Mouse (Mus musculus) heart, embryonic 16.5 days (tissue): ENCODE measurements at regions not wholly inside any gene's neighbourhood (a gene's known extent, or its start where the extent isn't known, plus 50 kb on each side); places are given as distances from the start of the nearest gene placed in this dataset.

ENCODE experiments used
- ATAC-seq: fragments of 200-750 bp; cut with Nextera tagmentation; replicated peaks from 2 replicates; pipeline ENCODE4 v1.8.0; 2017; ENCODE audit warnings: moderate number of reproducible peaks; ENCODE audit not compliant: insufficient read depth, low FRiP score; ENCODE audit errors: extremely low read depth
- H3K27ac ChIP-seq: fragments of 300-500 bp; sonication (generic); 2 replicates; pipeline ENCODE4 v1.5.1; 2014; ENCODE audit warnings: mild to moderate bottlenecking, low read length, control low read depth, moderate library complexity
- H3K27me3 ChIP-seq: fragments of 300-500 bp; sonication (generic); 2 replicates; pipeline ENCODE4 v1.6.1; 2014; ENCODE audit warnings: low read length, mixed read lengths; ENCODE audit not compliant: control insufficient read depth, insufficient read depth
- H3K36me3 ChIP-seq: fragments of 300-500 bp; sonication (generic); 2 replicates; pipeline ENCODE4 v1.6.1; 2014; ENCODE audit not compliant: control insufficient read depth, insufficient read depth
- H3K4me1 ChIP-seq: fragments of 300-500 bp; sonication (generic); 2 replicates; pipeline ENCODE4 v1.6.1; 2014; ENCODE audit warnings: low read length, mixed read lengths; ENCODE audit not compliant: control insufficient read depth, insufficient read depth
- H3K4me2 ChIP-seq: fragments of 300-500 bp; sonication (generic); 2 replicates; pipeline ENCODE4 v1.6.1; 2014; ENCODE audit warnings: low read depth, mild to moderate bottlenecking, control low read depth, low read length
- H3K4me3 ChIP-seq: fragments of 300-500 bp; sonication (generic); 2 replicates; pipeline ENCODE4 v1.5.1; 2014; ENCODE audit warnings: mild to moderate bottlenecking, control low read depth, low read length
- H3K9ac ChIP-seq: fragments of 300-500 bp; sonication (generic); 2 replicates; pipeline ENCODE4 v1.6.1; 2014; ENCODE audit warnings: low read length, control low read depth
- H3K9me3 ChIP-seq: fragments of 300-500 bp; sonication (generic); replicated peaks from 2 replicates; pipeline ENCODE4 v1.6.1; 2016; ENCODE audit warnings: low read length; ENCODE audit not compliant: control insufficient read depth
- WGBS: fragments of 180-500 bp; shearing (Covaris S2); extraction: QIAGEN DNeasy Blood & Tissue Kit; methylation state at CpG from one replicate; pipeline ENCODE4 v1.1.7; 2014; 5-methylcytosine and 5-hydroxymethylcytosine counted together

DNA sequence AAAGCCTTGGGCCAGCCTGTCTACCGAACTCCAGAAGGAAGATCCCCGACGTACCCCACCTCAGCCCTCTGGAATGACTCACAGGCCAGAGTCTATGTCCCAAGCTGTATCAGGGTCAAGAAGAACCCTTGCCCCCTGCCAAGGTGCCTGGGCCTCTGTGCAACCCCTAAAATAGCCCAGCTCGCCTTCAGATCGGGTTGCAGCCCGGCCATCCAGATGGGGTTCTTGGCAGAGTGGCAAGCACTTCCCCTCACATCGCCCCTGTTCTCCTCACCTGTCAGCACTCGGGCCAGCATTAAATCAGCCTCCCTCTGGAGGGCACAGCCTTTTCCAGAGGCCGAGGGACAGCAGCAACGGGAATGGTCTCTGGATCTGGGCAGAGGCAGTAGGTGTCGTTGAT lies 83.2 kb upstream of the Wnt4 start:
- H3K4me3 ChIP-seq: no peak overlapping the region
- no peaks in the 10 kb centered on the region for H3K36me3 ChIP-seq
- H3K27me3 ChIP-seq: peaks cover 6% of the 10 kb centered on the region; the same call in 1 of the 2 replicates
- H3K4me1 ChIP-seq: no peaks in the 10 kb centered on the region
- H3K4me2 ChIP-seq: no peak overlapping the region
- no peak for ATAC-seq
- no peak overlapping the region for H3K9ac ChIP-seq
- H3K9me3 ChIP-seq: no peaks in the 10 kb centered on the region
- WGBS: 58% methylated on average over 11 of the region's 11 CpGs
- H3K27ac ChIP-seq: no peak overlapping the region

DNA sequence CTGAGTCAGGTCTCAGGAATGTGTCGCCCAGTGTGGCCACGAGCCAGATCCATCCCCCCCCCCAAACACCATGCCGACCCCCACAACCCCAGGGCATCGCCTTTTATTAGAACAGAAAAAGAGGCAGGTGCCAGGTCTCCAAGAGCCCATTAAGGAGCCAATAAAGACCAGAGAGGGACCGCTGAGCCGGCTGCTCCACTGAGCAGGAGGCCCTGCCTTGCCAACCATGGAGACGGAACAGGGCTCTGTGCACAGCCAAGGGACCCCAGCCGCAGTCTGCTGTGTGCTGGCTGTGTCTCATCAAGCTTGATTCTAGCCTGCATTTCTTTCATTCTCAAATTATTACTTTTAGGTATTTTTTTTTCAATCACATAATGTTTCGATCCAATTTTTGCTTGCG lies 86.7 kb upstream of the Wnt4 start:
- Histone ChIP-seq H3K9ac (no peak overlapping the region), H3K4me2 (no peak overlapping the region), H3K9me3 (no peaks in the 10 kb centered on the region), H3K27ac (no peak overlapping the region), H3K4me3 (no peak overlapping the region), H3K36me3 (no peaks in the 10 kb centered on the region), H3K27me3 (peaks cover 6% of the 10 kb centered on the region; the same call in 1 of the 2 replicates), H3K4me1 (no peaks in the 10 kb centered on the region)
- no peak for ATAC-seq
- 77% methylated on average over 10 of the region's 10 CpGs for WGBS

DNA sequence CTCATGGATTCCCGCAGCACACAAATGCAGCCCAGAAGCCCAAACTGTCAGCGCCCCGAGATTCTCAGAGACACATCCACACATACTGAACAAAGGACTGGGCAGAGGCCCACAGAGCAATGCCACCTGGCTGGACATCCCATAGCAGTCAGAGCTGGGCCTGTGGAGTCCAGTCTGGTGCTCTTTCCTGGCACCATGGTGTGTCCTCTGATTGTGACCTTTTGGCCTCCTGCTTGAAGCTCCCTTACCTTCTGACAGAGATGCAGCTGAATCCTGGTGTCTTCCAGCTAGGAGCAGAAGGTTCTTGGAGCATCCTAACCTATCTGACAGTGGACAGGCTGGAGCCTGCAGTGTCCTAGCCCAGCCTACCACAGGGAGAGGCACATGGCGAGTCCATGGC lies 87.5 kb upstream of the Wnt4 start:
- Histone ChIP-seq H3K4me3 (no peak overlapping the region), H3K9ac (no peak overlapping the region)
- WGBS: 85% methylated on average over 4 of the region's 4 CpGs

DNA sequence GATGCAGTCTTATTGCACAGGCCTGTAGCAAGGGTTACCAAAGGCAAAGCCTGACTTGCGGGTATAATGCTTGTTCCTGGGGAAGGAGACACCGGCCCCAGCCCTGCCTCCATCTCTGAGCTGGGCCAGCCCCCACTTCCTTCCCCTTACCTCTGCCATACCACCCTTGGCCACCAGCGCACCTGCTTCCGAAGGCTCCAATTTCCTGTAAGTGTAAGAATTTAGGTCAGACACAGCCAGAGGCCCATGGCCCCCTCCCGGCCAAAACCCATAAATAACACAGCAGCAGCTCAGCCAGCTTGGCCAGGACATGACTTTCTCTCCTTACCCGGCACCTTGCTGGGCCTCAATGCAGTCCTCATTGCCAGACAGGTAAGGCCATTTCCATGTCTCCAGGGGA lies 88.2 kb upstream of the Wnt4 start:
- H3K9ac ChIP-seq: no peak overlapping the region
- H3K4me2 ChIP-seq: no peak overlapping the region
- no peaks in the 10 kb centered on the region for H3K36me3 ChIP-seq
- WGBS: 61% methylated on average over 6 of the region's 6 CpGs
- 0 out of 2 replicates have a peak, but pooled peaks have one; percentile 45 for ATAC-seq
- no peaks in the 10 kb centered on the region for H3K4me1 ChIP-seq
- no peaks in the 10 kb centered on the region for H3K9me3 ChIP-seq
- no peaks in the 10 kb centered on the region for H3K27me3 ChIP-seq
- no peak overlapping the region for H3K27ac ChIP-seq
- no peak overlapping the region for H3K4me3 ChIP-seq

More for the DNA sequence above, 87.5 kb upstream of the Wnt4 start:
- no peak overlapping the region for H3K4me2 ChIP-seq
- no peak for ATAC-seq
- no peak overlapping the region for H3K27ac ChIP-seq
- no peaks in the 10 kb centered on the region for H3K36me3 ChIP-seq
- H3K9me3 ChIP-seq: no peaks in the 10 kb centered on the region
- no peaks in the 10 kb centered on the region for H3K4me1 ChIP-seq
- H3K27me3 ChIP-seq: peaks cover 4% of the 10 kb centered on the region; the same call in 1 of the 2 replicates

DNA sequence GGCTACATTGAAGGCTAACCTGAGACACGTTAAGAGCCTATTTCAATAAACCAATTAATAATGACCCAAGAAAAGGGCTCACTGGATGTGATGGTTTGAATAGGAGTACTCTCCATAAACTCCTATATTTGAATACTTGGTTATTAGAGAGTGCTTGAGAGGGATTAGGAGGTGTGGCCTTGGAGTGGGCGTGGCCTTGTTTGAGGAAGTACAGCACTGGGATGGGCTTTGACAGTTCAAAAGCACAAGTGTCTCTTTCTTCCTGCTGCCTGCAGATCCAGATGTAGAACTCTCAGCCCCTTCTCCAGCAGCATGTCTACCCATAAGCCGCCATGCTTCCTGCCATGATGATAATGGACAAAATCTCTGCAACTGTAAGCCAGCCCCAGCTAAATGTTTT lies 89.7 kb upstream of the Wnt4 start:
- no peaks in the 10 kb centered on the region for H3K36me3 ChIP-seq
- no peaks in the 10 kb centered on the region for H3K4me1 ChIP-seq
- no peaks in the 10 kb centered on the region for H3K27me3 ChIP-seq
- 60% methylated on average over 3 of the region's 3 CpGs for WGBS
- no peak for ATAC-seq
- H3K27ac ChIP-seq: no peak overlapping the region
- no peak overlapping the region for H3K9ac ChIP-seq
- no peak overlapping the region for H3K4me2 ChIP-seq
- no peaks in the 10 kb centered on the region for H3K9me3 ChIP-seq
- no peak overlapping the region for H3K4me3 ChIP-seq

DNA sequence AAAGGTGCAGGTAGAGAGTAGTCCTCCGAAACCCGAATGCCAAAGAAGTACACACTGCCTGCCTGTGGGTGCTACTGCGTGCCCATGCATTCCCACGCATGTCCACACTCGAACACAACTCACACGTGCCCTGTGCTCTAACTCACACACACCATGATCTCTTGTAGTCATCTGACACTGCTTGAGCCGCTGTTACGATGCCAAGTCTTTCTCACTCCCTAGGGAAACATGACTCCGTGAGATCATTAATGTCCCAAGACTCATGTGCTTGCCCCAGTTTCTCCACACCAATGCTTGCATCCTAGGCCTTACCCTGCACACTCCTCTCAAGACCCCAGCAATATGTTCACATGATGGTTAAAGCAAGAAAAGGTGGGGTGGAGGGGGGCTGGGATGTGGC lies 90.2 kb upstream of the Wnt4 start:
- Histone ChIP-seq H3K4me3 (no peak overlapping the region), H3K27ac (no peak overlapping the region), H3K9ac (no peak overlapping the region), H3K4me2 (no peak overlapping the region), H3K4me1 (no peaks in the 10 kb centered on the region), H3K9me3 (no peaks in the 10 kb centered on the region), H3K27me3 (no peaks in the 10 kb centered on the region), H3K36me3 (no peaks in the 10 kb centered on the region)
- 85% methylated on average over 9 of the region's 9 CpGs for WGBS
- no peak for ATAC-seq

DNA sequence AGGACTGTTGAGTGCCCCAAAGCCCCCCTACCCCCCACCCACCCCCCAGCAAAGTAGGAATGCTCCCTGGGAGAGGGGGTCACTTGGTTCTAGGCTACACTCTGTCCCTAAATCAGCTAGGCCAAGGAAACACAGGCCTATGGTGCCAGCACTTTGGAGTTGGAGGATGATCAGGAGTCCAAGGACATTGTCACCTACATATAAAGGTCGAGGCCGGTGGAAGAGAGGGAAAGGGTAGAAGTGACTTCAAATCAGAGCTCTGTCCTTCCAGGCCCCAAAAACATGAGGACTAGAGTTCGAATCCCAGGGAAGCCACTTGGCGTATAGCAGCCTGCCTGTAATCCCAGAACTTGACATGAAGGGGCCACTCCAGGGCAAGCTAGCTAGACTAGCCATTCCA lies 92.3 kb upstream of the Wnt4 start:
- H3K9ac ChIP-seq: no peak overlapping the region
- H3K36me3 ChIP-seq: no peaks in the 10 kb centered on the region
- 83% methylated on average over 4 of the region's 4 CpGs for WGBS
- ATAC-seq: no peak
- no peak overlapping the region for H3K27ac ChIP-seq
- H3K4me3 ChIP-seq: no peak overlapping the region
- H3K4me2 ChIP-seq: no peak overlapping the region
- no peaks in the 10 kb centered on the region for H3K27me3 ChIP-seq
- no peaks in the 10 kb centered on the region for H3K4me1 ChIP-seq
- no peaks in the 10 kb centered on the region for H3K9me3 ChIP-seq

DNA sequence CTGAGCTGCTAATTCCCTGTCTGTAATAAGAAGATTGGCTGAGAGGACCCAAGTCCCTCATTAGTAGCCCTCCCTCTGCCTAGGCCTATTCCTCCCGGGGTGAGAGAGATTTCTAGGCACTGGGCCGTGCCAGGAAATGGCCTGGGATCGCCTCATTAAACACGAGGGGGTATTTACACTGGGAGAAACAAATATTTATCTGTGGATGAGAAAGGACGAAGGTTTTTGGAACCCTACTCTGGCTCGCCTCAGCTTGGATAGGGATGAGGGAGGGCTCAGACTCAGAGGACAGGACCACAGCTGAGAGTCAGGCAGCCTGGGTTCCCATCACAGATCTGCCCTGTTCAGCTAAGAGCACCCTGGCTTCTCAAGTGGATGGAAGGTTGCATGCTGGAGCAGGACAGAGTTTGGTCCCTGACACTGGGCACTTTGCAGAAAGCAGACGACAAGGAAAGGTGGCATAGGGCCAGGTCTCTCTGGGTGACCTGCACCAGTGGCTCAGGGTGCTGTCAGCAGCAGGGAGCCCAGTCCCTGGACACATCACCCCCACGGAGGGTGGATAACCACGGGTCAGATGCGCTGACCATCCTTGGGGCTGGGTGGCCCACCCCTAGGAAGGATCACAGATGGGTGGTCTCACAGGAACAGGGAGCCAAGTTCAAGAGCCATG lies 94.0 kb upstream of the Wnt4 start:
- Histone ChIP-seq H3K36me3 (no peaks in the 10 kb centered on the region), H3K4me2 (no peak overlapping the region), H3K4me1 (no peaks in the 10 kb centered on the region), H3K4me3 (no peak overlapping the region), H3K9ac (no peak overlapping the region), H3K9me3 (no peaks in the 10 kb centered on the region), H3K27me3 (no peaks in the 10 kb centered on the region), H3K27ac (no peak overlapping the region)
- WGBS: 57% methylated on average over 10 of the region's 10 CpGs
- no peak for ATAC-seq

DNA sequence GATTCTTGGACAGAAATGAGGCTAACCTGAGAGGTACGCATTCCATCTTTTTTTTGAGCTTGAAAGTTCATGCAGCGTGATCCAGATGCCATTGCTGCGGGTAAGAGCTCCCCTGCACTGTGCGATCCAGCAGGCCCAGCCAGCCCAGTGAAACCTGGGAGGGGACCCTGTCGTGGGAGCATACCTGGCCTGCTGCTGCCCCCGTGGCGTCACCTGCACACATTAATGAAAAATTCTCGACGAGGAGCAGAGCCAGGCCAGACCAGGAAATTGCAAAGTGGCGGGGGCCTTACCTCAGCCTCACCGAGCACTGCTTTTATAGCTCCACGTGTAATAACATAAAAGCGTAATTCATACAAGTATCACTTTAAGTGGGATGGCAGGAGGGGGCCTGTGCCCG lies 94.7 kb upstream of the Wnt4 start:
- no peak overlapping the region for H3K9ac ChIP-seq
- no peak overlapping the region for H3K27ac ChIP-seq
- H3K4me2 ChIP-seq: no peak overlapping the region
- H3K27me3 ChIP-seq: no peaks in the 10 kb centered on the region
- no peak overlapping the region for H3K4me3 ChIP-seq
- WGBS: 75% methylated on average over 14 of the region's 14 CpGs
- no peaks in the 10 kb centered on the region for H3K9me3 ChIP-seq
- H3K36me3 ChIP-seq: no peaks in the 10 kb centered on the region
- ATAC-seq: no peak
- no peaks in the 10 kb centered on the region for H3K4me1 ChIP-seq
